Mouse (Mus musculus) adrenal gland, postnatal 36 days (tissue): ENCODE measurements around the gene Slc36a3. TPM values are rescaled to one million over a fixed set of nuclear protein-coding genes. Genes with fewer than 3 reads are reported as not detected.

ENCODE experiments used
- DNase-seq, 2 experiments: peaks; one replicate each; pipeline ENCODE4 v3.0.0; 2021; ENCODE audit warnings: mixed read lengths in 1 of 2
- long read RNA-seq, 2 experiments: library from polyadenylated mRNA; stranded (forward); transcript quantifications; one replicate each; pipeline ENCODE4 v2.0.0; 2021; ENCODE audit warnings: borderline sequencing depth in 2 of 2
- total RNA-seq, 2 experiments: library from RNA; stranded (reverse); gene quantifications; 2 replicates each; pipeline ENCODE4 v1.2.3; 2021

Slc36a3 gene
- not detected for total RNA-seq
- long read RNA-seq, experiment 1 = 0 reads
- long read RNA-seq, experiment 2 = 0 reads

DNA sequence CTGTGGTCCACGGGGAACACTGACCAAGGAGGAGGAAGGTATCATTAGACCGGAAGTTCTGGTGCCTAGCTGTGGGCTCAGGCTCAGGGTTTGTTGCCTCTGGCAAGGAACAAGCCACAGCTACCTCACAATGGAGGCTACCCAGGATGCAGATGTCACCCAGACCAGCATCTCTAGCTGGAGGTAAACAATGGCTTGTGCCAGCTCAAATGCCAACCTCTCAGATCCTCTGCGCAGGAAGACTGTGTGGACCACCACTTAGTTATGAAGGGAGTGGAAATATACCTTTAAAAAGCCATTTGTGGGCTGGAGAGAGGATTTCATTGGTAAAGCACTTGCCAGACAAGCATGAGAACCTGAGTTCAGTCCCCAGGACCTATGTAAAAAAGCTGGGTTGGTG, at the start of gene Slc36a3:
Gene Slc36a3 (minus strand): TSS at position 101 of the 400 bp plus-strand sequence.
- no peak for DNase-seq

- no peak for DNase-seq
Observed at GRCm38 (mm10) chr11:55197740-55198510, 46.4 kb upstream of the Slc36a3 start.

GRCm38 (mm10) chr11:55197086-55197485, 45.6 kb upstream of the Slc36a3 start:
- DNase-seq = no peak

DNA sequence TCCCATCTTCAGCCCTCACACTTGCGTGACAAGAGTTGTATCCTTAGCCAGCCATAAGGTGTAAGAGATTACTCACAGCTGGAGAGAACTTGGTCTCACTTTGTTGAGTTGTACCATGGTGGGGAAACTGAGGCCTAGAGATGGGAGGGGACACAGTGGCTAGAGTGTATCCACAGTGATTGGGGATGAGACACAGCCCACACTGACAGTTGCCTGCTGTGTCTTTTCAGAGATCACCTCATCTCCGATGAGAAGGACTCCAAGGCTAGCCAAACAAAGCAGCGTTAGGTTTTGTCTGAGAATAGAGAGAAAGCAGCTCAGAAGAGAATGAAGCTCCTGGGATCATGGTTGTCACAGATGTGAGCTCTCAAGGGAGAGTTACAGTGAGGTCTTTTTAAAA, 38.7 kb upstream of the Slc36a3 start:
- no peak for DNase-seq

DNA sequence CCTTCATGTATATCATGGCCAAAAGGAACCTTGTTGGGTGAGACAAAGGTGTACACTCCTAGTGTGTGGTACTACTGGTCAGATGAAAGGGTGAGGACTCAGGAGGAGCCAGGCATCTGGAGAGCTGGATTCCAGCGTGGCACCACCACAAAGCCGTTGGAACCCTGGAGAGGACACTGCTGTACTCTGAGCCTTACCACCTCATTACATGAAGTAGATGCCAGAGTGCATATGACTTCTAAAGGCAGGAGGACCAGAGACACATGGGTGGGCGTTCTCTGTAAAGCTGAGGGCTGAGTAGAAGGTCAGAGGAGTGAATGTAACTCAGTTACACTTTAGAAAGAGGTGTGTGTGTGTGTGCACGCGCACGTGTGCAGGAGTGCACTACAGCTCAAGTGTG, 36.3 kb upstream of the Slc36a3 start:
- no peak for DNase-seq

DNA sequence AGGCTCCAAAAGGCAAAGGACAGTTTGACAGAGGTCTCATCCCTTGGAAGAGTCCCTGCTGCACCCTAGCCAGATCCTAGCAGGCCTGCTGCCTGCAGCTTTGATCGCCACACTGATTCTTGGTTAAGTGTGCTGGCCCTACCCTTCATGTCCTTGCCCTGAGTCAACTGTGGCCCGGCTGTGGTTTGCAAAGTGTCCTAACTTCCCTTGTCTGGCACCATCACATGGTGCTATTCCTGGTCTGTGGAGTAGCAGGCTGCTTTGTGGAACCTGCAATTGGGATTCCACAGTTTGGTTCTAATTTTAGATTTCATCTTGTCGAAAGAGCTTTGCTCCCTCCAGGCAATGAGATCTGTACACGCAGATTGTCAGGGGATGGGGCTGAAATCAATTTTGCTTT, 35.8 kb upstream of the Slc36a3 start:
- DNase-seq = peak in 1 of 2 experiments; percentile 47

DNA sequence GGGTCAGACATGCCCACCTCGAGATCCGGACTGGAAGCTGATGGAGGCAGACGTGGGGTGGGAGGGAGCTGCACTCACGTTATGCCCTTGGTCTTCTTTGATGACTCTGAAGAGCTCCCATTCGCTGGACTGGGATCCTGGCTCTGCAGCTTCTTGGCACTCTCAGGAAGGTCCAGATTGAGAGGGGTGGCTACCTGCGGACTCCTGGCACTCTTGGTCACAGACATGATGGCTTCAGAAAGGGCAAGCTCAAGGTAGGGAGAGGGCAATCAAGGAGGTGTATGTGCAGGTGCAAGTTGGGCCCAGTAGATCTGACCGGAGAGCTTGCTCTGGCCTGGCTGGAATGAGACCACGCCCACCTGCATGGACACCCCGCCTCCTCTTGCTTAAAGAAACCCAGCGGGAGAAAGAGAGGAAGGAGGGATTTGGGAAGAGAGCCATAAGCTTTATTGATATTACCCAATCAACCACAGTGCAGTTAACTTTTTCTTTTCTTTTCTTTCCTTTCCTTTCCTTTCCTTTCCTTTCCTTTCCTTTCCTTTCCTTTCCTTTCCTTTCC, 33.3 kb upstream of the Slc36a3 start, which contains the start of gene Slc36a2:
Gene Slc36a2 (minus strand): TSS at position 345 of the 559 bp plus-strand sequence.
- DNase-seq = peak; percentile 59 to 62

DNA sequence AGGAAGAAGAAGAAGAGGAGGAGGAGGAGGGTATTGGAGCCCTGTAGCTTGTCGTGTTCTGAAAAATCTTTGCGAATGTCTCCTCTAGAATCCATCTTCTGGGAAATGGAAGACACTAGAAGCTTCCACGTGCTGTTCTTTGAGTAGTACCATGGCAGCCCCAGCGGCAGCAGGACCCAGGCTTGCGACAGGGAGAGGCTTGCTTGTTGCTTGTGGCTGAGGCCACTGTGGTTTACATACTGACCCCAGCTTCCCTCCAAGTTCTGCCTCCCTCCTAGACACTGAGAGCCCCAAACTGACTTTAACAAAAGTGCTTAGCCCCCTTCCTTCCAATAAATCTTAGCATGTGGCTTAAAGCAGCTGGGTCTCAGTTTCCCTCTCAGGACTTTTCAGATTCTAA, 32.7 kb upstream of the Slc36a3 start:
- no peak for DNase-seq

GRCm38 (mm10) chr11:55183124-55183523, 31.6 kb upstream of the Slc36a3 start:
- DNase-seq = peak in 1 of 2 experiments; percentile 27

DNA sequence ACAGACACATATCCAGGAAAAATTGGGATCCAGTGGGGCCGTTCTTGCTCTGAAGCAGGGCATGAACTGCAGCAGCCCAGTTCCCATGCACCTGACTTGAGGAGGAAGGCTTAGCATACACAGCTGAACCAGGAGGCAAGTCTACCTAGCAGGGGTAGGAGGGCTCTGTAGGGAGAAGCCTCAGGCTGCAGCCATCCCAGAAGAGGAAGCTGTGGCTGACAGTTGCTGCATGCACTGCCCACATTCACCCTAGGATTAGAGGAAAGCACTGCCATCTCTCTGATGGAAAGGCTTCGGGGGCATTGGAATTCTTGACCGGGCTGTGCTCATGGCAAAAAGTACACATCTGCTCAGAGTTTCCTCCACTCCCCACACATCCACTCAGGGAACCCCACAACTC, 28.3 kb upstream of the Slc36a3 start:
- no peak for DNase-seq

GRCm38 (mm10) chr11:55178830-55179229, 27.3 kb upstream of the Slc36a3 start:
- DNase-seq = no peak

GRCm38 (mm10) chr11:55170501-55170900, 19.0 kb upstream of the Slc36a3 start:
- DNase-seq = peak; percentile 33 to 39

DNA sequence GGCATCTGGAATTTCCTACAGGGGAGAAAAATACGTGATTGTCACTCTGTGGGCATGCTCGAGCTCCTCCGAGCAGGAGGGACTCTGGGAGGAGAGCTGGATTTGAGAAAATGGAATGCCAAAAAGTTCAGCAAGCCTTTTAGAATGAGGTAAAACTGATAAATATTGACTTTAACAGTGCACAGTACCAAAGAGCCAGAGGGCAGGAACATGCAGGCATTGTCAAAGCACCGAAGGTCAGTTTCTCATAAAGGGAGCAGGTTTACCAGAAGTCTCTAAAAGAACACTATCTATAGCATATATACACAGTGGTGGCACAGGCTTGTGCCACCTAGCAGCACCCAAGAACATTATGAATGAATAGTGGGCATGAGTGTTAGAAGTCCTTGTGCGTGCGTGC, 17.4 kb upstream of the Slc36a3 start:
- DNase-seq = no peak

DNA sequence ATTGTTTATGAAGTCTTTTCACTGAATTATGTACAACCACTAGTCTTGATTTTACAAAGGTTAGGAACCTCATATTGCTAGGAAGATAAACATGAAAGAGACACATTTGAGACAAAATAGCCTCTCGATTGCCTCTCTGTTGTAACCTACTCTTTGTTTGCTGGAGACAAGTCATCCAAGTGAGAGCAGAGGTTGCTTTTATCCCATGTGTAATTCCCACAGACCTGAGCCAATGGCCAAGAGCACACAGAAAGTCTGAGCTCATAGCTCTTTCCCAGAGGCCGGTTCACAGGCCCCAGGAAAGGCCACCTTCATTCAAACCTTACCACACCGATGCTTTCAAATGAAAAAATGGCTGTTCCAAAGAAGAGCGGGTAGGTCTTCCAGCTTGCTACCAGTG, 17.0 kb upstream of the Slc36a3 start:
- DNase-seq = no peak

DNA sequence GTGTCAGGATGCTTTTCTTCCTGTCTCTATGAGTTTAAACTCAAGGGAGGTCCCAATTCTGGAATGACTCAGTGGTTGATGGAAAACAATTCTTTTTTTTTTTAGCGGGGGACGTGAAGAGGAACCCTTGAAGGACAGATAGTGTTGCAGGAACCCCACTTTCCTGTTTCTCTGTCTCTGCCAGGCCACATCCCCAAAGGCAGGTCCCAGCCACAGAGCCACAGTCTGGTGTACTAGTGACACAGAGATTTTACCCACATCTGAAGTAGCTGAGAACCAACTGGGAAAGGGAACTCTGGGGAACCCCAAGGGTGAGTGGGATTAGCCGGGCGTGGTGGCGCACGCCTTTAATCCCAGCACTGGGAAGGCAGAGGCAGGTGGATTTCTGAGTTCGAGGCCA, 14.2 kb upstream of the Slc36a3 start:
- no peak for DNase-seq

- DNase-seq = peak; percentile 54 to 64
Observed at GRCm38 (mm10) chr11:55164723-55165122, 13.2 kb upstream of the Slc36a3 start.

DNA sequence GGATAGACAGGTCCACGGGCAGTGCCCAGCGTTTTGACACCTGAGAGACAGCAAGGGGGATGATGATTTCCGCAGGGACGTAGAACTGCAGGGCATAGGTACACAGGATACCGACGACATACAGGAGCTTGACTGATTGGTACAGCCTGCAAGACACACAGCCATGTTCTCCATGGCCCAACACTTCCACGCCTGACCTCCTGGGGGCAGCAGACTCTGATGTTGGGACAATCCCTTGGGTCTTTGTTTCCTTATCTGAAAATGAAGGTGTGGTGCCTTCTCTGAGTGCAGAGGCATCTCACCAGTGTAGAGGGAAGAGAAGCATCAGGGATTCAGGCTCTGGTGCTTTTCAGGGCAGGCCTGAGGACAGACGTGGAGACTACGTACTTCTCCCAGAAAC, 11.2 kb upstream of the Slc36a3 start:
- DNase-seq = peak; percentile 72 to 75

DNA sequence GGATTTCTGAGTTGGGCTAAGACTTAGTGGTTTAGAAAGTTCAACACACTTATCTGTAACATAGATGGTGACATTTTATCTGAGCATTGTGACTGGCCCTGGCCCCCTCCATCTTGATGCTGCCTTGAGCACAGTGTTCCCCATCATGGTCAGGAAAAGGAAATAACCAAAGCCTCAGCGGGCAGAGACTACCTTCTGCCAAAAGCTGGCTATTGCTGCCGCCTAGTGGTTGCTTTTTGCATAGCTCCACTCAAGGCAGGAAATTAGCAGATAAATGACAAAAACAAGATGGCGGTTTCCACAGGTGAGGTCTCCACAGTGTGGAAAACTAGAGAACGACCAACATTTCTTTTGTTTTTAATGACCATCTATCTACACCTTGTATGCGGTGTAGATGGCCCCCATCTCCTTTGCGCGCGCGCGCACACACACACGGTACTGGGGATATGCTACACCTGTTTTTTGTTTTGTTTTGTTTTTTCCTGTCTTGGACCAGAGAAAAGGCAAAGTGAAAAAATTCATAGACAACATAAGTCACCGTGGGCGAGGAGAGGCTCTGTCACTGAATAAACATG, 7.4 kb upstream of the Slc36a3 start:
- DNase-seq = peak; percentile 85 to 86

GRCm38 (mm10) chr11:55155070-55155421, 3.5 kb upstream of the Slc36a3 start:
- DNase-seq = no peak

- DNase-seq = no peak
Observed at GRCm38 (mm10) chr11:55154398-55155069, 3.0 kb upstream of the Slc36a3 start.

- no peak for DNase-seq
Observed at GRCm38 (mm10) chr11:55148461-55148860, 3.0 kb downstream of the Slc36a3 start.

GRCm38 (mm10) chr11:55147423-55147822, 4.1 kb downstream of the Slc36a3 start:
- DNase-seq = no peak

GRCm38 (mm10) chr11:55146855-55147254, 4.7 kb downstream of the Slc36a3 start:
- no peak for DNase-seq
